Mouse (Mus musculus): ENCODE data around the gene Crtc2.

GRCm38 (mm10) chr3:90247630-90247959 is 6.4 kb upstream of the Crtc2 start:
- TF ChIP-seq CTCF (IDR thresholded peaks at IDR 0.05; ENCODE audit: low read depth, low read length) (no peak), GATA1 (IDR thresholded peaks at IDR 0.05; ENCODE audit: borderline replicate concordance, low read length) (no peak)
